Mouse (Mus musculus): ENCODE results near the gene Zfp946. TPM values are rescaled to one million over a fixed set of nuclear protein-coding genes. Genes with fewer than 3 reads are reported as not detected.

Gene Zfp946
- 30.9 and 37.4 TPM in 2 replicates for polyA plus RNA-seq (2015; fragmentation: Nextera tagmentation; extraction: Ambion mirVana)

DNA sequence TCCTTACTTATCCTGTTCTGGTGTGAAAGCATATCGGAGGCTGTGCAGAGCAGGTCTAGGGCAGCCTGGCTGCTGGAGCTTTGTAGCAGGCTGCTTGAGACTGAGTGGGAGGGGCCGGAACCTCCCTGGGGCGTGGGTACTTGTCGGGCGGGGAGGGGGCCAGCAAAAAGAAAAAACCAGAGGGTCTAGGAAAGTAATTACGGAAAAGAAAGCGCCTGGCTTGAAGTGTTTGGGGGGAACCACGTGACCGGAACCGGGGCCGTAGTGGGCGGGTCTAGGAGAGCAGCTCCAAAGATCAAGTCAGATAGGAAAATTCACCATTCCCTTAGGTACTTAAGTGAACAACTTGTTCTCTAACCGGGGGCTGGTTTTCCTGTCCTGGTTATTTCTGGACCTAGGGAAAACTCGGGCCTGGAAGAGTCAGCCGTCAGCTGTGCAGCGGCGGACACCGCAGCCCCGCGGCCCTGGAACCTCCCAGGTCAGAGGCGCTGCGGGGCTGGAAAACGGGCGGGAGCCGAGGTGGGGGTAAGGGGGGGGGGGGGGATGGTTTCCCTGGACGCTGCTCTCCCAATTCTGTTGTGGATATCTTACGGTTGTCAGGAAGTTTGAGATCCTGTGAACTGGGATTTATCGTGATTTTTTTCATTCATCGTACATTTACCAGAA is at the start of gene Zfp946:
Zfp946 (plus strand) TSS at position 271 of the 666 bp plus-strand sequence.
- H3K36me3 ChIP-seq, result no peaks in the 10 kb centered on the region
- peak within 1 kb of the TSS; percentile 65 for H3K9ac ChIP-seq (replicated peaks)
- peaks cover 21% of the 10 kb centered on the region for H3K4me1 ChIP-seq
- ATAC-seq (ENCODE audit: low FRiP score), result peak; percentile 95
- WGBS, result under 1% methylated on average over 29 of the region's 29 CpGs
- peak within 1 kb of the TSS; percentile 67 for H3K4me3 ChIP-seq (replicated peaks)
- H3K27me3 ChIP-seq (replicated peaks), result no peaks in the 10 kb centered on the region
- no peaks in the 10 kb centered on the region for H3K9me3 ChIP-seq (replicated peaks)
- peak within 1 kb of the TSS; percentile 85 for H3K27ac ChIP-seq (replicated peaks)
- peak within 1 kb of the TSS; percentile 76 for H3K4me2 ChIP-seq

DNA sequence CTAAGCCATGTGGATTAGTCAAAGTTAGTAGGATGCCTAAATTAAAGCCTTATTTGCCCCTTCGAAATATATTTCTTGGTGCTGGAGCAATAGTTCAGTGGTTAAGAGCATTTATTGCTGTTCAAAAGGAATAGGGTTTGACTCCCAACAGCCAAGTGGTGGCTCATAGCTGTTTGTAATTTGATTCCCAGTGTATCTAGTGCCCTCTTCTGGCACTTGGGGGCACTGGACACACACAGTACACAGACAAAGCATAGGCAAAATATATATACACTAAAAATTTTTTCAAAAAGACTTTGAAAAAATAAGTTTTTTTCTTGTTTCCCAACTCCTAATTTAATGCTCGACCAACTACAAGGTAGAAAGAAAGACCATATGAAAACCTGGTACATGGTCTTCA is 13.3 kb upstream of the Zfp946 start:
- Histone ChIP-seq H3K4me1 (no peaks in the 10 kb centered on the region), H3K4me2 (no peak overlapping the region), H3K9me3 (replicated peaks) (no peaks in the 10 kb centered on the region), H3K36me3 (no peaks in the 10 kb centered on the region), H3K27ac (replicated peaks) (no peak overlapping the region), H3K9ac (replicated peaks) (no peak overlapping the region), H3K27me3 (replicated peaks) (no peaks in the 10 kb centered on the region), H3K4me3 (replicated peaks) (no peak overlapping the region)
- WGBS, result 80% methylated on average over 2 of the region's 2 CpGs
- no peak for ATAC-seq (ENCODE audit: low FRiP score)

- no peaks in the 10 kb centered on the region for H3K4me1 ChIP-seq
- no peaks in the 10 kb centered on the region for H3K9me3 ChIP-seq (replicated peaks)
- ATAC-seq (ENCODE audit: low FRiP score), result no peak
- 1% methylated on average over 3 of the region's 3 CpGs for WGBS
- H3K36me3 ChIP-seq, result no peaks in the 10 kb centered on the region
- no peak overlapping the region for H3K4me3 ChIP-seq (replicated peaks)
- no peak overlapping the region for H3K27ac ChIP-seq (replicated peaks)
- H3K9ac ChIP-seq (replicated peaks), result no peak overlapping the region
- H3K27me3 ChIP-seq (replicated peaks), result no peaks in the 10 kb centered on the region
- no peak overlapping the region for H3K4me2 ChIP-seq
Measured at GRCm38 (mm10) chr17:22417510-22417909, 6.5 kb upstream of the Zfp946 start.

- WGBS, result 4% methylated on average over 12 of the region's 12 CpGs
- Histone ChIP-seq H3K9me3 (replicated peaks) (no peaks in the 10 kb centered on the region), H3K36me3 (no peaks in the 10 kb centered on the region), H3K4me2 (peak overlapping the region; percentile 76), H3K4me1 (peaks cover 21% of the 10 kb centered on the region), H3K27ac (replicated peaks) (peak overlapping the region; percentile 85), H3K27me3 (replicated peaks) (no peaks in the 10 kb centered on the region), H3K4me3 (replicated peaks) (peak overlapping the region; percentile 67), H3K9ac (replicated peaks) (peak overlapping the region; percentile 65)
- peak; percentile 51 for ATAC-seq (ENCODE audit: low FRiP score)
Measured at GRCm38 (mm10) chr17:22424636-22425354, 773 bp downstream of the Zfp946 start.

DNA sequence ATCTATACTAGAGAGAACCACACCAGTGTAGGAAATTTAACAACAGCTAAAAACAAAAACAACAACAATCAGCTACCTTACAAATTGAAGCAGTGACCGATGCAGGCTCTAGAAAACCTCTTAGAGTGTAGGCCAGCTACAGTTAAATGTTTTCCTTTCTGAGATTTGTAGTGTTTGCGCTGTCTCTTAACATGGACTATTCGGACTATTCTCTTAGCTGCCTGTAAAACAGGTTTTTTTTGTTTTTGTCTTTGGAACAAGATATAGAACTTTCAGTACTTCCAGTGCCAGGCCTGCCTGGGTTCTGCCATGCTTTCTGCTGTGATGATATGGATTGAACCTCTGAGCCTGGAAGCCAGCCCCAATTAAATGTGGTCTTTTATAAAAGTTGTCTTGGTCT is 23.7 kb downstream of the Zfp946 start:
- Histone ChIP-seq H3K4me1 (no peaks in the 10 kb centered on the region), H3K9ac (replicated peaks) (no peak overlapping the region), H3K4me2 (no peak overlapping the region), H3K27ac (replicated peaks) (no peak overlapping the region), H3K27me3 (replicated peaks) (no peaks in the 10 kb centered on the region), H3K36me3 (peaks cover 41% of the 10 kb centered on the region), H3K4me3 (replicated peaks) (no peak overlapping the region), H3K9me3 (replicated peaks) (peaks cover 3% of the 10 kb centered on the region; the same call in 1 of the 2 replicates)
- 97% methylated on average over 3 of the region's 3 CpGs for WGBS
- ATAC-seq (ENCODE audit: low FRiP score), result no peak

DNA sequence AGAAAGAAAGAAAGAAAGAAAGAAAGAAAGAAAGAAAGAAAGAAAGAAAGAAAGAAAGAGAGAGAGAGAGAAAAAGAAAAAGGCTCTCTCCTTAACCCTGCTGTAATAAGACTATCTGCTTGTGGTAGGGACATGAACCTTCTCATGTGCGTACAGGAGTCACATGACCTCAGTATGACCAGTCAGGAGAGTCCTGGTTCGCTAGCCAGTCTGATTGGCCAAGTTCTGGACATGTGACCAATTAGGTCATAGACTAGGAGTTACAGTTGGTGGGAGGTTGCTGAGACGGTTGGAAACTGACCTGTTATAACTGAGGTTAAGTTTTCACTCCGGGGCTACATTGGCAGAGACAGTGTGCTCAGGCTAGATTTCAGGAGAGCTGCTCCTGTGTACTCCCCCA is 73.1 kb downstream of the Zfp946 start:
- Histone ChIP-seq H3K9ac (replicated peaks) (no peak overlapping the region), H3K36me3 (no peaks in the 10 kb centered on the region), H3K4me2 (no peak overlapping the region), H3K4me3 (replicated peaks) (no peak overlapping the region), H3K27ac (replicated peaks) (no peak overlapping the region), H3K27me3 (replicated peaks) (no peaks in the 10 kb centered on the region), H3K9me3 (replicated peaks) (no peaks in the 10 kb centered on the region), H3K4me1 (no peaks in the 10 kb centered on the region)
- 88% methylated on average over 4 of the region's 4 CpGs for WGBS
- no peak for ATAC-seq (ENCODE audit: low FRiP score)

Other genes with a start within 250 kb of the Zfp946 start
- 3.4 and 4.0 TPM in 2 replicates for gene Zfp994, start 198.6 kb upstream of the Zfp946 start, polyA plus RNA-seq (2015; fragmentation: Nextera tagmentation; extraction: Ambion mirVana)
- 10.4 and 12.1 TPM in 2 replicates for gene CT030661.1, start 109.4 kb upstream of the Zfp946 start, polyA plus RNA-seq (2015; fragmentation: Nextera tagmentation; extraction: Ambion mirVana)
- 11.6 and 12.3 TPM in 2 replicates for gene Zfp944, start 62.8 kb upstream of the Zfp946 start, polyA plus RNA-seq (2015; fragmentation: Nextera tagmentation; extraction: Ambion mirVana)
- gene Zfp758, start 62.8 kb upstream of the Zfp946 start, polyA plus RNA-seq (2015; fragmentation: Nextera tagmentation; extraction: Ambion mirVana), result 7.2 and 8.8 TPM in 2 replicates
- gene Vmn2r111, start 149.3 kb downstream of the Zfp946 start, polyA plus RNA-seq (2015; fragmentation: Nextera tagmentation; extraction: Ambion mirVana), result not detected in 2 replicates
- not detected in 2 replicates for gene Vmn2r112, start 176.7 kb downstream of the Zfp946 start, polyA plus RNA-seq (2015; fragmentation: Nextera tagmentation; extraction: Ambion mirVana)

Measured in neural tube, embryonic 15.5 days (tissue).